Mouse (Mus musculus): ENCODE measurements at regions not wholly inside any gene's neighbourhood (a gene's known extent, or its start where the extent isn't known, plus 50 kb on each side); places are given as distances from the start of the nearest gene placed in this dataset.

DNA sequence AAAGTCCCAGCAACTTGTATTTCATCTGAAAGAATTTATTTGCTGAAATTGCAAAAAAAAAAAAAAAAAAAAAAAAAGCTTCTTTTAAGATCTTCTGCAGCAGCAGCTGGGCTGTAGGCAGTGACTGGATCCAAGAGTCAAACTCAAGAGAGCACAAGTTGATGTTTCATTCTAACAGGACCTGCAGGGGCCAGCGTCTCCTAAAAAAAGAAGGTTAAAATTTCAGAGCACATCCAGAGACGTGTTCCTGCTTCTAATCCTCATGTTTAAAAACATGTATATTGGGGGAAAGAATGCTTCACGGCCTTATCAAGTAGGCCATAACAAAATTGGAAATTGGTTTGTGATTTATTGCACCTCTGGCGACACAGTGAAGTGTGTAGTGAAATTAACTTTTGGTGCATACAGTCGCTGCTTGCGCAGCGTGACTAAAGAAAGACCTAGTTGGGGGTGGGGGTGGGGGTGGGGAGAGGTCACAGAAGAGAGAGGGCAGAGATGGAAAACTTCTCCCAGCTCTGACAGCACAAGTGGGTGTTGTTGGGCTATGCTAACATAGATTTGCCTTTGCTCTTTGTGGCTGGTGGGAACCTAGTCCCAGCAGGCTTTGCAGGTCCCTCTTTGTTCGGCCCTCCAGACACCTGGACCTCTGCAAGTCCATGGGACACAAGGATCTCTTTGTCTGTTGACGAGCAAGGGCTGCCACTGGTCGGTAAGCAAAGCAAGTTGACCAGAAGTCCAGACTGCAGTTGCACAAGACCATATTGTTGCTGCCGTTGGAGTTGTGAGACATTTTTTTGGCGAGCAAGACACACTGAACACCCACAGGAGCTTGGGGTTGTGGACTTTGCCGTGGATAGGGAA lies 155.7 kb upstream of the Slc30a5 start:
- TF ChIP-seq POLR2A (IDR thresholded peaks at IDR 0.05; ENCODE audit: borderline replicate concordance, control insufficient read depth, low read depth, low read length) (no peak), CTCF (IDR thresholded peaks at IDR 0.05; ENCODE audit: control insufficient read depth, insufficient read depth, low read length) (no peak)
